Mouse (Mus musculus) forebrain, embryonic 16.5 days (tissue): ENCODE data around the gene Tekt5. TPM values are rescaled to one million over a fixed set of nuclear protein-coding genes. Genes with fewer than 3 reads are reported as not detected.

ENCODE experiments used
- ATAC-seq: fragments of 200-750 bp; cut with Nextera tagmentation; 2 replicates; pipeline ENCODE4 v1.8.0; 2017; ENCODE audit warnings: mild to moderate bottlenecking, moderate library complexity
- H3K27ac ChIP-seq: fragments of 300-500 bp; sonication (generic); 2 replicates; pipeline ENCODE4 v1.5.1; 2014; ENCODE audit warnings: low read length, control low read depth
- H3K27me3 ChIP-seq: fragments of 300-500 bp; sonication (generic); replicated peaks from 2 replicates; pipeline ENCODE4 v1.6.1; 2014; ENCODE audit warnings: low read length; ENCODE audit not compliant: control insufficient read depth, insufficient read depth
- H3K36me3 ChIP-seq: fragments of 300-500 bp; sonication (generic); 2 replicates; pipeline ENCODE4 v1.6.1; 2014; ENCODE audit not compliant: control insufficient read depth, insufficient read depth
- H3K4me1 ChIP-seq: fragments of 300-500 bp; sonication (generic); replicated peaks from 2 replicates; pipeline ENCODE4 v1.6.1; 2014; ENCODE audit warnings: low read length; ENCODE audit not compliant: control insufficient read depth, insufficient read depth
- H3K4me2 ChIP-seq: fragments of 300-500 bp; sonication (generic); 2 replicates; pipeline ENCODE4 v1.6.1; 2014; ENCODE audit warnings: mild to moderate bottlenecking, low read length, control low read depth
- H3K4me3 ChIP-seq: fragments of 300-500 bp; sonication (generic); replicated peaks from 2 replicates; pipeline ENCODE4 v1.5.1; 2014; ENCODE audit warnings: mild to moderate bottlenecking, low read length, control low read depth
- H3K9ac ChIP-seq: fragments of 300-500 bp; sonication (generic); replicated peaks from 2 replicates; pipeline ENCODE4 v1.6.1; 2014; ENCODE audit warnings: low read depth, low read length, control low read depth
- H3K9me3 ChIP-seq: fragments of 300-500 bp; sonication (generic); 2 replicates; pipeline ENCODE4 v1.6.1; 2016; ENCODE audit warnings: low read length; ENCODE audit not compliant: control insufficient read depth
- WGBS: fragments of 180-500 bp; shearing (Covaris S2); extraction: QIAGEN DNeasy Blood & Tissue Kit; methylation state at CpG from one replicate; pipeline ENCODE4 v1.1.7; 2014; 5-methylcytosine and 5-hydroxymethylcytosine counted together
- polyA plus RNA-seq: library from polyadenylated mRNA; unstranded; fragments of >200 nt; fragmentation: Nextera tagmentation; extraction: Ambion mirVana; gene quantifications from 2 replicates; pipeline ENCODE4 v1.2.1, GENCODE M21; 2015

Gene Tekt5
- polyA plus RNA-seq, 1 experiment from 2014 or later = 4.1 TPM

- H3K27me3 ChIP-seq = peaks cover 10% of the 10 kb centered on the region
- no peak overlapping the region for H3K27ac ChIP-seq
- no peak overlapping the region for H3K4me3 ChIP-seq
- H3K9me3 ChIP-seq = no peaks in the 10 kb centered on the region
- WGBS = 68% methylated on average over 4 of the region's 4 CpGs
- H3K4me1 ChIP-seq = peaks cover 15% of the 10 kb centered on the region
- ATAC-seq = no peak
- H3K36me3 ChIP-seq = no peaks in the 10 kb centered on the region
- no peak overlapping the region for H3K9ac ChIP-seq
- H3K4me2 ChIP-seq = no peak overlapping the region
Observed at GRCm38 (mm10) chr16:10311989-10312388, 83.3 kb downstream of the Tekt5 start.

DNA sequence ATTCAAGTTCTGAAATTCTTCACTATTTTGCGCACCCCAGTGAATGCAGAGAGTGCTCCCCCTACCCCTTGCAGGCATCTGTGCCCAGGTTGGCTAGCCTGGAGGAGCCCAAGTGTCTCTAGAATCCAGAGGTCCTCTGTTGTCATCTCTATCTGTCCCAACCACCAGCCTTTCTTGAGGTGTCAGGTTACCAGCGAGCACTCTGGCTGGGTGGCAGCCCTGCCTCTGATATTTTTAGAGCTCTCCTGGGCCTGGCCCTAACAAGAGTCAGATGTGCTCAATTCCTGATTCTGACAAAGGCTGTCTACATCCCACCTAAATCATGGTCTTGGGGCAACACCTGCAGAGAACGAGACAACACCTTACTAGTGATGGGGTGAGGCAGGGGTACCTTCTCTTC, 84.2 kb downstream of the Tekt5 start:
- no peak overlapping the region for H3K4me2 ChIP-seq
- no peaks in the 10 kb centered on the region for H3K9me3 ChIP-seq
- H3K27ac ChIP-seq = no peak overlapping the region
- H3K27me3 ChIP-seq = peaks cover 10% of the 10 kb centered on the region
- H3K4me3 ChIP-seq = no peak overlapping the region
- no peak overlapping the region for H3K9ac ChIP-seq
- no peaks in the 10 kb centered on the region for H3K36me3 ChIP-seq
- ATAC-seq = no peak
- peaks cover 17% of the 10 kb centered on the region for H3K4me1 ChIP-seq
- WGBS = 67% methylated on average over 3 of the region's 3 CpGs

DNA sequence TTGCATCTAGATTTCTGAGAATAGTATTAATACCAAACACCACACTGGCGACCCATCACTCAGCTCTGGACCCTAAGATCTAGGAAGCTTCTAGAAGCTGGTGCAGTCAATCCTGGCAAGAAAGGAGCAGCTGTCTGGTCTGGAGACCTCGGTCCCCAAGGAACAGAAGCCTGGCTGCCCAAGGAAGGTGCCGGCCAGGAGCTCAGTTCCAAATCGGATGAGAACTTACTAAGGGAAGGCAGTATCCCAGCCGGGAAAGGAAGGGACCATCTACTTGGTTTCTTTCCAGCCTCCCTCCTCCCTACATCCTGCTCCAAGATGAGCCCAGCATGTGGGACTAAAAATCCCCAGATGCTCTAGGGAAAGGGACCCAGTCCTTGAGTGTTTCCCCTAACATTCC, 84.8 kb downstream of the Tekt5 start:
- no peak overlapping the region for H3K4me2 ChIP-seq
- H3K4me3 ChIP-seq = no peak overlapping the region
- no peaks in the 10 kb centered on the region for H3K9me3 ChIP-seq
- no peak overlapping the region for H3K27ac ChIP-seq
- ATAC-seq = no peak
- no peaks in the 10 kb centered on the region for H3K36me3 ChIP-seq
- WGBS = 87% methylated on average over 5 of the region's 5 CpGs
- no peak overlapping the region for H3K9ac ChIP-seq
- peaks cover 10% of the 10 kb centered on the region for H3K27me3 ChIP-seq
- H3K4me1 ChIP-seq = peaks cover 17% of the 10 kb centered on the region

Other genes with a start within 250 kb of the Tekt5 start
- not detected in 2 replicates for gene Rpl39l, start 225.3 kb downstream of the Tekt5 start, polyA plus RNA-seq
- 0.18 TPM in 1 of 2 replicates, not detected in the other for gene Atf7ip2, start 202.8 kb downstream of the Tekt5 start, polyA plus RNA-seq
- gene Emp2, start 81.5 kb downstream of the Tekt5 start, polyA plus RNA-seq = 8.3 and 10.7 TPM in 2 replicates
- 47.7 and 48.9 TPM in 2 replicates for gene Nubp1, start 16.5 kb upstream of the Tekt5 start, polyA plus RNA-seq
- gene Tvp23a, start 51.9 kb upstream of the Tekt5 start, polyA plus RNA-seq = 60.3 and 60.6 TPM in 2 replicates
- 0.41 and 0.49 TPM in 2 replicates for gene Ciita, start 84.6 kb upstream of the Tekt5 start, polyA plus RNA-seq
- gene Dexi, start 147.6 kb upstream of the Tekt5 start, polyA plus RNA-seq = 14.8 and 14.9 TPM in 2 replicates
- 69.0 and 72.8 TPM in 2 replicates for gene Clec16a, start 149.8 kb upstream of the Tekt5 start, polyA plus RNA-seq